Comparison of ENCODE assay signal across 23 mouse cellular contexts in the genomic region with DNA sequence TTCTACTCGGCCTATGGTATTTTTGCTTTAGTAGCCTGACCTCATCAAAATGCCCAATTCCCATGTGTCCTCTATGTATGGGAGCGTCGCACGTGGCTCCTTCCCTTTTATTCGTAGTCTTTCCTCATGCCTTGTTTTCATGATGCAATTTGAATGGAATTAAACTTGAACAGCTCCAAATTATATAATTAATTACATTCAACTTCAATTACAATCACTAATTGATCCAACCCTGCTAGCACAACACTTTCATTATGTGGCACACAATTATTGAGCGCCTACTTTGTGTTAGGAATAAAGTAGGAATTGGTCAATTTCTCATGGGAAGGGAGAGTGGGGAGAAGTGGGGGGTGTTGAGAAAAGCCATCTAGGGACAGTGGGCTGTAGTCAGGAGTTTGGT.
DNase-seq lines count a peak whose midpoint lies in the region; ATAC-seq and TF ChIP-seq lines count a peak whose summit lies in the region.
"Had no signal": no experiment of that assay in that cellular context is flagged by ENCODE, and none has a peak within 500 bp of the region (broad histone marks: within the 10 kb centered on the region; RNA-seq: fewer than 3 reads in every experiment).

No protein-coding gene starts in this region.

- H3K27me3 ChIP-seq in forebrain, embryonic 13.5 days = peaks cover 12% of the 10 kb centered on the region; the same call in 1 of the 2 replicates
- H3K27me3 ChIP-seq in forebrain, embryonic 15.5 days = no peaks in the 10 kb centered on the region
- H3K27me3 ChIP-seq: embryonic facial prominence, embryonic 13.5 days; embryonic facial prominence, embryonic 15.5 days; Patski had no signal

- H3K4me1 ChIP-seq in forebrain, embryonic 13.5 days = no peaks in the 10 kb centered on the region
- no peaks in the 10 kb centered on the region for H3K4me1 ChIP-seq in forebrain, embryonic 15.5 days
- H3K4me1 ChIP-seq: embryonic facial prominence, embryonic 13.5 days; embryonic facial prominence, embryonic 15.5 days; forebrain, embryonic 10.5 days had no signal

- no peak for TF ChIP-seq POLR2A in brain, embryonic 14.5 days (IDR thresholded peaks at IDR 0.05; ENCODE audit: borderline replicate concordance, extremely low read depth, insufficient read depth, insufficient read length, poor library complexity, severe bottlenecking)

- no peaks in the 10 kb centered on the region for H3K9me3 ChIP-seq in forebrain, embryonic 13.5 days (replicated peaks)
- no peaks in the 10 kb centered on the region for H3K9me3 ChIP-seq in forebrain, embryonic 15.5 days
- H3K9me3 ChIP-seq: embryonic facial prominence, embryonic 13.5 days; embryonic facial prominence, embryonic 15.5 days; forebrain, embryonic 10.5 days had no signal

- ATAC-seq in forebrain, embryonic 13.5 days = peak; percentile 41; the same call in 1 of the 2 replicates
- ATAC-seq in forebrain, embryonic 15.5 days (replicated peaks) = no peak
- ATAC-seq: activated CD4-positive, CD25-positive, alpha-beta regulatory T cell, adult 4 months; Patski had no signal

- no peaks in the 10 kb centered on the region for H3K36me3 ChIP-seq in forebrain, embryonic 13.5 days (ENCODE audit: poor library complexity, severe bottlenecking)
- H3K36me3 ChIP-seq in forebrain, embryonic 15.5 days = no peaks in the 10 kb centered on the region
- H3K36me3 ChIP-seq: embryonic facial prominence, embryonic 13.5 days; embryonic facial prominence, embryonic 15.5 days; forebrain, embryonic 10.5 days had no signal

- H3K4me3 ChIP-seq in forebrain, embryonic 13.5 days = no peak overlapping the region
- H3K4me3 ChIP-seq in forebrain, embryonic 15.5 days = no peak overlapping the region
- H3K4me3 ChIP-seq: embryonic facial prominence, embryonic 13.5 days; embryonic facial prominence, embryonic 15.5 days; erythroblast, embryonic 14.5 days; forebrain, embryonic 10.5 days had no signal

- TF ChIP-seq CTCF in brain, embryonic 14.5 days (IDR thresholded peaks at IDR 0.05; ENCODE audit: borderline replicate concordance, extremely low read depth, insufficient read depth, insufficient read length) = no peak

- 40% methylated on average over 6 of the region's 6 CpGs for WGBS in forebrain, embryonic 13.5 days
- WGBS in forebrain, embryonic 15.5 days = 20% methylated on average over 6 of the region's 6 CpGs

- peak; percentile 28 for DNase-seq in heart, adult 11 months
- DNase-seq in heart, postnatal 4 days = no peak
- peak; percentile 80 for DNase-seq in Muller cell, postnatal 12 days (ENCODE audit: inconsistent ontology term)
- peak; percentile 32 for DNase-seq in brain, embryonic 14.5 days (ENCODE audit: low read depth)
- no peak for DNase-seq in thymus, postnatal 10 days (ENCODE audit: low spot score in 2 of 2)
- DNase-seq: adrenal gland, adult 8-10 months; adrenal gland, postnatal 14 days; adrenal gland, postnatal 36 days; cerebellum, adult 11 months; cerebellum, adult 18-20 months; cerebellum, adult 8-10 months; cerebellum, adult 9-11 months; cerebellum, postnatal 14 days; cerebellum, postnatal 36 days; embryo, embryonic 11 days had no signal

- no peak overlapping the region for H3K9ac ChIP-seq in forebrain, embryonic 13.5 days
- no peak overlapping the region for H3K9ac ChIP-seq in forebrain, embryonic 15.5 days (replicated peaks)
- H3K9ac ChIP-seq: embryonic facial prominence, embryonic 13.5 days; embryonic facial prominence, embryonic 15.5 days had no signal

- no peak overlapping the region for H3K27ac ChIP-seq in forebrain, embryonic 13.5 days
- no peak overlapping the region for H3K27ac ChIP-seq in forebrain, embryonic 15.5 days (replicated peaks)
- H3K27ac ChIP-seq: embryonic facial prominence, embryonic 13.5 days; embryonic facial prominence, embryonic 15.5 days; forebrain, embryonic 10.5 days had no signal

- no peak overlapping the region for H3K4me2 ChIP-seq in forebrain, embryonic 13.5 days
- no peak overlapping the region for H3K4me2 ChIP-seq in forebrain, embryonic 15.5 days (replicated peaks)
- H3K4me2 ChIP-seq: embryonic facial prominence, embryonic 13.5 days; embryonic facial prominence, embryonic 15.5 days had no signal

Comparison
In these comparisons a context has a peak if more than half of its experiments do, and no peak if none do; other contexts are left out.
1. DNase-seq: peak in heart, adult 11 months (single experiment), Muller cell, postnatal 12 days (single experiment) and brain, embryonic 14.5 days (single experiment); none in heart, postnatal 4 days (single experiment) and thymus, postnatal 10 days (0 of 2).